Mouse (Mus musculus) liver, postnatal 0 days (tissue): ENCODE measurements at regions not wholly inside any gene's neighbourhood (a gene's known extent, or its start where the extent isn't known, plus 50 kb on each side); places are given as distances from the start of the nearest gene placed in this dataset.

ENCODE experiments used
- CTCF ChIP-seq: sonication (generic); IDR thresholded peaks from 2 replicates; pipeline ENCODE4 v1.5.1; 2016; ENCODE audit warnings: antibody characterized with exemption, low read depth
- EP300 ChIP-seq: IDR thresholded peaks from 2 replicates; pipeline ENCODE4 v1.6.1; 2016; ENCODE audit warnings: antibody characterized with exemption, low read depth, mild to moderate bottlenecking

DNA sequence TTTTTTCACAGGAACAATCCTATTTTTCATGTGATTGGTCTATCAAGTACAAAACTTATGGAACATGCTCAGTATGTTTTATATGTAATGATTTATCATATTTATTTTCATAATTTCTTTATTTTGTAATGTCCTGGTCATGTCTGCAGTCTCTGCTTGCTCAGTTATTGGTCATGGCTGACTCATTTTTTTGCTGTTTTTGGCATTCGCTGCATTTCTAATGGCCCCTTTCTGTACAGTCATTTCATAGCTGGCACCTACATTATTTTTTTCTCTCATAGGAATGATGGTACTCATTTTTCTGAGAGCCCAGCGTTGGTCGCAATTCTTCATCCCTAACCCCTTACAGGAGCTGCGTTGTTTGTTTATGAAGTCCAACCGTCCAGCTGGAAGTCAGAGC is 136.5 kb upstream of the Fam92a start:
- no peak for TF ChIP-seq CTCF
- TF ChIP-seq EP300, result no peak
